Mouse (Mus musculus) embryonic facial prominence, embryonic 15.5 days (tissue): ENCODE data around the gene Hoxc10. TPM values are rescaled to one million over a fixed set of nuclear protein-coding genes. Genes with fewer than 3 reads are reported as not detected.

Source experiments
- ATAC-seq: fragments of 200-750 bp; cut with Nextera tagmentation; 2 replicates; pipeline ENCODE4 v1.8.0; 2017; ENCODE audit warnings: low read depth, moderate TSS enrichment; ENCODE audit not compliant: insufficient number of reproducible peaks, low FRiP score, low TSS enrichment
- H3K27ac ChIP-seq: fragments of 300-500 bp; sonication (generic); replicated peaks from 2 replicates; pipeline ENCODE4 v1.5.1; 2015; ENCODE audit warnings: mild to moderate bottlenecking, inconsistent platforms
- H3K27me3 ChIP-seq: fragments of 300-500 bp; sonication (generic); 2 replicates; pipeline ENCODE4 v1.6.1; 2015; ENCODE audit warnings: inconsistent platforms
- H3K36me3 ChIP-seq: fragments of 300-500 bp; sonication (generic); 2 replicates; pipeline ENCODE4 v1.6.1; 2015; ENCODE audit warnings: mild to moderate bottlenecking, inconsistent platforms
- H3K4me1 ChIP-seq: fragments of 300-500 bp; sonication (generic); 2 replicates; pipeline ENCODE4 v1.6.1; 2015; ENCODE audit warnings: inconsistent platforms
- H3K4me2 ChIP-seq: fragments of 300-500 bp; sonication (generic); replicated peaks from 2 replicates; pipeline ENCODE4 v1.6.1; 2015; ENCODE audit warnings: mild to moderate bottlenecking, inconsistent platforms
- H3K4me3 ChIP-seq: fragments of 300-500 bp; sonication (generic); replicated peaks from 2 replicates; pipeline ENCODE4 v1.5.1; 2015; ENCODE audit warnings: mild to moderate bottlenecking, inconsistent platforms
- H3K9ac ChIP-seq: fragments of 300-500 bp; sonication (generic); 2 replicates; pipeline ENCODE4 v1.6.1; 2015; ENCODE audit warnings: inconsistent platforms
- H3K9me3 ChIP-seq: fragments of 300-500 bp; sonication (generic); replicated peaks from 2 replicates; pipeline ENCODE4 v1.6.1; 2016; ENCODE audit warnings: inconsistent platforms
- WGBS: fragments of 180-500 bp; shearing (Covaris S2); methylation state at CpG from one replicate; pipeline ENCODE4 v1.1.7; 2015; 5-methylcytosine and 5-hydroxymethylcytosine counted together
- polyA plus RNA-seq: library from polyadenylated mRNA; unstranded; fragments of >200 nt; fragmentation: Nextera tagmentation; extraction: Ambion mirVana; gene quantifications from 2 replicates; pipeline ENCODE4 v1.2.1, GENCODE M21; 2015

The Hoxc10 gene
- polyA plus RNA-seq, 1 experiment from 2014 or later = not detected

DNA sequence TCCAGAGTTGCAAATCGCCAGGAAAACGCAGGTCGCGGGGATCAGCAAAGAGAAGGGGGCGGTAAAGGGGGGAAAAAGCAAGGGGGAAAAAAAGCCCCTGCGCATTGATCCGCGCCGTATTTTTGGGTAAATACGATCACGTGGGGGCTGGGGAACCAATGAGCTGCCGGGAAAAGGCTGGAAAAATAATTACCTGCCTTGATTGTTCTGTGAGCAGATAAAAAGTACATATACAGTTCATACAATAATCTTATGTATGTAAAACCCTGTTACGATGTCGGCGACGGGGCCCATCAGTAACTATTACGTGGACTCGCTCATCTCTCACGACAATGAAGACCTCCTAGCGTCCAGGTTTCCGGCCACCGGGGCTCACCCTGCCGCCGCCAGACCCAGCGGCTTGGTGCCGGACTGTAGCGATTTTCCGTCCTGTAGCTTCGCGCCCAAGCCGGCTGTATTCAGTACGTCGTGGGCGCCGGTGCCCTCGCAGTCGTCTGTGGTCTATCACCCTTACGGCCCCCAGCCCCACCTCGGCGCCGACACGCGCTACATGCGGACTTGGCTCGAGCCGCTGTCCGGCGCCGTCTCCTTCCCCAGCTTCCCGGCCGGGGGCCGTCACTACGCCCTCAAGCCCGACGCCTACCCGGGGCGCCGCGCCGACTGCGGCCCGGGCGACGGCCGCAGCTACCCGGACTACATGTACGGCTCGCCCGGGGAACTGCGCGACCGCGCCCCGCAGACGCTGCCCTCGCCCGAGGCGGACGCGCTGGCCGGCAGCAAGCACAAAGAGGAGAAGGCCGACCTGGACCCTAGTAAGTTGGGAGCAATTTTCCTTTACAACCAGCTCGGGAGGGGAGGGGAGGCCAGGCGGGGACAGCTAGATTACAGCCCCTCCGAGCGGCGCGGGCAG is 15.0 kb downstream of the Hoxc10 start:
- Histone ChIP-seq H3K9me3 (no peaks in the 10 kb centered on the region), H3K9ac (no peak overlapping the region), H3K4me1 (peaks cover 17% of the 10 kb centered on the region), H3K36me3 (no peaks in the 10 kb centered on the region), H3K27me3 (peaks cover 97% of the 10 kb centered on the region), H3K4me3 (peak overlapping the region; percentile 18), H3K4me2 (peak overlapping the region; percentile 34), H3K27ac (no peak overlapping the region)
- no peak for ATAC-seq
- WGBS = under 1% methylated on average over 88 of the region's 88 CpGs

DNA sequence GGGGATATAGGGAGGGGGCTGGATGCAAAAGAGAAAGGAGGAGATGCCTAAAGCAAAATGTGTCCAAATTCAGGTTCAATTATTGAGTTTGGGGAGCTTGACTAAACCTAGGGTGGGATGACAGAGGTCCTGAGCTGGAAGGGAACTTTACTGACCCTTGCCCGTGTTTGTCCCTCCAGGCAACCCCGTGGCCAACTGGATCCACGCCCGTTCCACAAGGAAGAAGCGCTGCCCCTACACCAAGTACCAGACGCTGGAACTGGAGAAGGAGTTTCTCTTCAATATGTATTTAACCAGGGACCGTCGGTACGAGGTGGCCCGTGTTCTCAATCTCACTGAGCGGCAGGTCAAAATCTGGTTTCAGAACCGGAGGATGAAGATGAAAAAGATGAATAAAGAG is 17.1 kb downstream of the Hoxc10 start:
- Histone ChIP-seq H3K36me3 (no peaks in the 10 kb centered on the region), H3K4me3 (no peak overlapping the region), H3K9me3 (no peaks in the 10 kb centered on the region), H3K27ac (no peak overlapping the region), H3K27me3 (peaks cover 97% of the 10 kb centered on the region), H3K9ac (no peak overlapping the region), H3K4me2 (no peak overlapping the region), H3K4me1 (peaks cover 10% of the 10 kb centered on the region)
- ATAC-seq = no peak
- WGBS = 1% methylated on average over 12 of the region's 12 CpGs

DNA sequence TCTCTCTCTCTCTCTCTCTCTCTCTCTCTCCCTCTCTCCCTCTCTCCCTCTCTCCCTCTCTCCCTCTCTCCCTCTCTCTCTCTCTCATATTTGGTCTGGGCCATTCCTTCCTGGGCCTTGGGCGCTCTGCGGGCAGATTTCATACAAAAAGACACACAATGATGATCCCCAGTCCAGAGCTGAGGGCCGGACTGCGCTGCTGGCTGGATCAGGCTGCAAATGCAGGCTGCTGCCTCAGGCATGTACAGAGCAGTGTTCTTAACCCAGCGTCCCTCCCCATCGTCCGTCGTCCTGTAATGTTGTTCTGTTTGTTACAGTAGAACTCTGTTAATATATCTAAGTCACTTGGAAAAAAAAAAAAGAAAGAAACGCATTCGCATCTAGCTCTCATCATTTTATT is 17.9 kb downstream of the Hoxc10 start:
- H3K36me3 ChIP-seq = no peaks in the 10 kb centered on the region
- no peak overlapping the region for H3K9ac ChIP-seq
- WGBS = 2% methylated on average over 10 of the region's 10 CpGs
- H3K4me1 ChIP-seq = peaks cover 10% of the 10 kb centered on the region
- H3K4me3 ChIP-seq = no peak overlapping the region
- H3K27me3 ChIP-seq = peaks cover 97% of the 10 kb centered on the region
- no peak for ATAC-seq
- no peaks in the 10 kb centered on the region for H3K9me3 ChIP-seq
- H3K27ac ChIP-seq = no peak overlapping the region
- no peak overlapping the region for H3K4me2 ChIP-seq

DNA sequence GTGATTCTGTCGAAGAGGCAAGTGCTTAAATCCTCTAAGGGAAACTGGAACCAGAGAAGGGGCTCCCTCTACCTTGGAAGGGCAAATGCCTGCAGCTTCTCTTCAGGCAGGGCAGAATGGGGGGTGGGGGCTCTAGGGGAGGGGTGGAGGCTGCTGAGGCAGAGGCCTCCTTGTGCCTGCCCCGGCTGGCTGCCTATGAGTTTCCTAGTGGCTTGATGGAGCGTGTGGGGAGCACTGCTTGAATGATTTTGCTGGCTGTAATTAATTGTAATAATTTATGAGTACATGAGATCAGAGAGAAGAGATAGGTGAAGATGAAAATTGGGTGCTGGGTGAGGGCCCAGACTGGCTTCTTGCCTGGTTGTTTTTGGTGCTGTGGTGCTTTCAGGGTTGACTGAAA is 18.3 kb downstream of the Hoxc10 start:
- Histone ChIP-seq H3K27me3 (peaks cover 97% of the 10 kb centered on the region), H3K4me1 (peaks cover 10% of the 10 kb centered on the region), H3K4me3 (no peak overlapping the region), H3K9ac (no peak overlapping the region), H3K9me3 (no peaks in the 10 kb centered on the region), H3K27ac (no peak overlapping the region), H3K4me2 (no peak overlapping the region), H3K36me3 (no peaks in the 10 kb centered on the region)
- WGBS = 7% methylated on average over 3 of the region's 3 CpGs
- no peak for ATAC-seq

DNA sequence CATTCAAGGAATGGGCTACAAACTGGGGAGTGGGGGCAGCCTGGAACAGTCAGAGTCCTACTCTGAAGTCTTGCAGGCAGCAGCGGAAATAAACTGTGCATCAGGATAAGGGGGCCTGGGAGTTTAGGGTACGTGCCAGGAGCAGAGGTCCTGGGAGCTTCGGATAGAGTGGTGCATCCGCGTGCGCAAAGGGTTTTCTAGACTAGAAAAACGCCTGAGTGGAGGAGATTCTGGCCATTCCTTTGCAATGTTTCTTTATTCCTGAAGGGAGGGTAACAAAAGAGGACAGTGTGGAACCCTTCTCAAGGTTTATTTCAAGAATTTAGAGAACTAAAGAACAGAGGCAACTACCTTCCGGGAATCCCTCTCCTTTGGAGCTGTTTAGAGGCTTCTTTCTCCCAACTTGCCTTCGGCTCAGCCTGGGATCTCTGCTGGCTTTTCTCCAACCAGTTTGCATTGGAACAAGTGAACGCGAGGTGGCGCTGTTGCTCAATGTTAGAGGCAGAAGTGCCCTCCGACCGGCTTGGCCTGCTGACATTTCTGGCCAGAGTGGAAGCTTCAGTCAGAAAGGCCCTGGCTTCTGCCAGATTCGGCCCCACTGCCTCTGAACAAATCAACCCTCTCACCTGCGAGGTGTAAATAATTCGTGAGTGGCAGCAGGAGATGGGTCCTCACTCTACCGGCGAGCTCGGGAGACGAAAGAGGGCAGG is 20.7 kb downstream of the Hoxc10 start:
- Histone ChIP-seq H3K9ac (no peak overlapping the region), H3K4me2 (no peak overlapping the region), H3K4me3 (no peak overlapping the region), H3K4me1 (peaks cover 6% of the 10 kb centered on the region; the same call in 1 of the 2 replicates), H3K9me3 (no peaks in the 10 kb centered on the region), H3K27me3 (peaks cover 95% of the 10 kb centered on the region), H3K27ac (no peak overlapping the region), H3K36me3 (no peaks in the 10 kb centered on the region)
- ATAC-seq = peak; percentile 39; the same call in 1 of the 2 replicates
- WGBS = 2% methylated on average over 21 of the region's 21 CpGs

DNA sequence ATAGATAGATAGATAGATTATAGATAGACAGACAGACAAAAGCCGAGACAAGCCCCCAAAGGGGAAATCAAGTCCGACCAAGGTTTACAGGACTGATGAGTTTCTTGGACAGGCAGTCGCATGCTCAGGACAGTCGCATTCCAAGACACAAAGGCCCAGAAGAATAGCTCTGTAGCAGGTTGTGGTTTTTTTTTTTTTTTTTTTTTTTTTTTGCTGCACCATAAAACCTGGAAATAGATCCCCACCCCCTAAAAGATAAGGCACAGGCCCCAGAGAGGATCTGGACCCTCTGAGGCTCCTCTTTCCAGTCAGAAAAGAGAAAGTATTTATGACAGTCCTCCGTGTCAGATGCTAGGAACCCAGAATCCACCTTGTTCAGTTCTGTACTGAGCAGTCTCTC is 21.5 kb downstream of the Hoxc10 start:
- no peak overlapping the region for H3K4me3 ChIP-seq
- H3K4me1 ChIP-seq = peaks cover 6% of the 10 kb centered on the region; the same call in 1 of the 2 replicates
- no peaks in the 10 kb centered on the region for H3K36me3 ChIP-seq
- ATAC-seq = no peak
- H3K4me2 ChIP-seq = no peak overlapping the region
- no peak overlapping the region for H3K27ac ChIP-seq
- H3K27me3 ChIP-seq = peaks cover 96% of the 10 kb centered on the region
- no peak overlapping the region for H3K9ac ChIP-seq
- 14% methylated on average over 5 of the region's 5 CpGs for WGBS
- no peaks in the 10 kb centered on the region for H3K9me3 ChIP-seq

DNA sequence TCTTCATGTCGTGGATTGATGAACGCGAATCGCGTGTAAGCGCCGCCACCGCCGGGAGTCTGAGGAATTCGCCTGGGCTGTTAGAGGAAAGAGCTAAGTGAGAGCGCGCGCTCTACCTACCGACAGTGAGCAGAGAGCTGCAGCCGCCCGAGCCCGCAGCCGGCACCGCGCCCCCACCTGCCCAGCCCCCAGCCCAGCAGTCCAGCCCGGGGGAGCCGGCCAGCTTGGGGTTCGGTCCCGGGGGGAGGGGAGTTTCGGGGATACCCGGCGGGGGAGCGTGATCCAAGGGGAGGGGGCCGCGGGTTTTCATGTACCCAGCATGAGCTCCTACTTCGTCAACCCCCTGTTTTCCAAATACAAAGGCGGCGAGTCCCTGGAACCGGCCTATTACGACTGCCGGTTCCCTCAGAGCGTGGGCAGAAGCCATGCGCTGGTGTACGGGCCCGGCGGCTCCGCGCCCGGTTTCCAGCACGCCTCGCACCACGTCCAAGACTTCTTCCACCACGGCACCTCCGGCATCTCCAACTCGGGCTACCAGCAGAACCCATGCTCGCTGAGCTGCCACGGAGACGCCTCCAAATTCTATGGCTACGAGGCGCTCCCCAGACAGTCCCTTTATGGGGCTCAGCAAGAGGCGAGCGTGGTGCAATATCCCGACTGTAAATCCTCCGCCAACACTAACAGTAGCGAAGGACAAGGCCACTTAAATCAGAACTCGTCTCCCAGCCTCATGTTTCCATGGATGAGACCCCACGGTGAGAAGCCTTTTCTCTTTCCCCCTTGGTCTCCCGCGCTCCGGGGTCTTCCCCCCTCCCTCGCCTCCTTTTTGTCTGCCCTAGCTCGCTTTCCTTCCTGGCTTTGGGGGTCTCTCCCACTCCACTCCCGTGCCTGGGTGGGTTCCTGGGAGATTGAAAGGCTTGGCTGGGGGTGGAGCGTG is 24.1 kb downstream of the Hoxc10 start, which contains the start of gene Hoxc8:
Gene Hoxc8 (plus strand): TSS at position 147 of the 937 bp plus-strand sequence.
- Histone ChIP-seq H3K4me3 (peak within 1 kb of the TSS; percentile 17), H3K36me3 (no peaks in the 10 kb centered on the region), H3K9ac (no peak within 1 kb of the TSS), H3K27me3 (peaks cover 96% of the 10 kb centered on the region), H3K9me3 (no peaks in the 10 kb centered on the region), H3K4me1 (peaks cover 6% of the 10 kb centered on the region; the same call in 1 of the 2 replicates), H3K4me2 (no peak within 1 kb of the TSS; the same call in 1 of the 2 replicates), H3K27ac (no peak within 1 kb of the TSS)
- ATAC-seq = no peak
- WGBS = 2% methylated on average over 69 of the region's 69 CpGs

DNA sequence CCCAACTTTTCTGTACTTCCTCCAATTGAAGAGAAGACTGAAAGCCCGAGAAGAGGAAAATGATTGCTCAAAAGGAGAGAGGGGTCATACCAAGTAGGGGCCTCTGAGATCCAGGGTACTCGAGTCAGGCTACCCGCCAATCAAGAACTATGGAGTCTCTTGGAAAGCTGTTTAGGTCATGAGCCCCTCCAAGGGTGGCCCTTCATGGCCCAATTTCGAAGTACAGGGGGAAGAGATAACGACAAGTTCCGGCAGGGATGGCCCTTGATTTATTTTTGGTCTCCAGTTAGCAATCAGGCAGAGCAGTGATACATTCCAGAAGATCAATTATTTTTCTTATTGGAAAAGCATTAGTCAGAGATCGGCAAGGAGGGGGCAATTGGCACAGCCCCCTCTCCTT is 25.2 kb downstream of the Hoxc10 start:
- H3K4me1 ChIP-seq = peaks cover 6% of the 10 kb centered on the region; the same call in 1 of the 2 replicates
- no peak overlapping the region for H3K4me2 ChIP-seq
- no peak overlapping the region for H3K27ac ChIP-seq

DNA sequence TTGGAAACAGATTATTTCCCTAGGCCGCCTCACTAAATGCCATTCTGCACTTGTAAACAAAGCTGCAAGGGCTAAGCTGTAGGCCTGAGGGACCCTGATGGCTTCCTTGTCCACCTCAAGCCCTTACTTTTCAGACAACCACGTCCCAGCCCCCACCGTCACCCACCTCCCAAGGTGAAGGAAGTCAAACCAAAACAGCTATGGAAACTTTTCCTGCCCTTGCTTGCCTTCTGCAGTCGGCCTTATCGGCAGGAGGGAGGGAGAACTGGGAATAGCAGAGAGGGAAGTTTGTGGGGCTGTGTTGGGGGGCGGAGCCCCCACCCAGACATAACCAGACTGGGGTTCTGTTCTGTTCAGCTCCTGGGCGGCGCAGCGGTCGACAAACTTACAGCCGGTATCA is 25.6 kb downstream of the Hoxc10 start:
- no peak overlapping the region for H3K4me3 ChIP-seq
- no peaks in the 10 kb centered on the region for H3K9me3 ChIP-seq
- H3K36me3 ChIP-seq = no peaks in the 10 kb centered on the region
- no peak overlapping the region for H3K4me2 ChIP-seq
- no peak for ATAC-seq
- peaks cover 6% of the 10 kb centered on the region; the same call in 1 of the 2 replicates for H3K4me1 ChIP-seq
- WGBS = 1% methylated on average over 11 of the region's 11 CpGs
- H3K27ac ChIP-seq = no peak overlapping the region
- peaks cover 95% of the 10 kb centered on the region for H3K27me3 ChIP-seq
- H3K9ac ChIP-seq = no peak overlapping the region

More for the DNA sequence above, 25.2 kb downstream of the Hoxc10 start:
- H3K27me3 ChIP-seq = peaks cover 96% of the 10 kb centered on the region
- no peaks in the 10 kb centered on the region for H3K36me3 ChIP-seq
- no peaks in the 10 kb centered on the region for H3K9me3 ChIP-seq
- H3K4me3 ChIP-seq = no peak overlapping the region
- WGBS = 3% methylated on average over 7 of the region's 7 CpGs
- no peak overlapping the region for H3K9ac ChIP-seq
- no peak for ATAC-seq

DNA sequence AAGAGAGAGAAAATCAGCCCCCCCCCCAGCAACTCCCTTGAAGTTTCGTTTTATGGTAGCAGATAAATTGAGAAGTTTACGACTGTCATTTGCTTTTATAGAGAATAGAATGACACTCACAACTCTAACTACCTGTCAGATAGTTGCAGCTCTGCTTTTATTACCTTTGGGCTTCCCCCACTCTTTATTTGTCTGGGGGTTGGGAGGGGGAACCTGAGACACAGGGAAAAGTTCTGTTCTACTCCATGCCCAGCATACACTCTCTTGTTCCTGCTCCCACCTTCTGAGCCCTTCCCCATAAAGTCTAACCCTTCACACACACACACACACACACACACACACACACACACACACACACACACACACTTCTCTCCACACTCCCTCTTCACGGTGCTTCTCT is 26.3 kb downstream of the Hoxc10 start:
- Histone ChIP-seq H3K4me3 (no peak overlapping the region), H3K9me3 (no peaks in the 10 kb centered on the region), H3K27ac (no peak overlapping the region), H3K4me1 (peaks cover 6% of the 10 kb centered on the region; the same call in 1 of the 2 replicates), H3K27me3 (peaks cover 95% of the 10 kb centered on the region), H3K4me2 (no peak overlapping the region), H3K9ac (no peak overlapping the region), H3K36me3 (no peaks in the 10 kb centered on the region)
- 3% methylated on average over 3 of the region's 3 CpGs for WGBS
- no peak for ATAC-seq
